Comparison of ENCODE assay signal across 24 mouse cellular contexts in the genomic region with DNA sequence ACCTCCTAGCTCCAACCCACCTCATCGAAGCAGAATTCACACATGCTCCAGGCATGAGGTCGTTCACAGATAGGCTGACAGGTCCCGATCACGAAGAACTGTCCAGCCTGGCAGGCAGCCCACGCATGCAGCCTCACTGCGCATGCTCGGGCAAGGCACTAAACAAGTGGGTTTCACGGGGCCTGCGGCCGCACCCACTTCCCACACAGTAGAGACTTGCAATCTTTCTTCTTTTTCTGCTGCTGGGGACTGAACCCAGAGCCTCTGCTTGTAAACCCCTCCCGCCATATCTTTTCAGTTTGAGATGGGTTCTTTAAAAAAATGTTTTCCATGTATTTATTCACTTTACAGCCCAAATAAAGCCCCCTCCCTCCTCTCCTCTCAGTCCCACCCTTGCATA.
A peak's percentile ranks its signal among the peaks of the same experiment; 100 is the strongest.
DNase-seq lines count a peak whose midpoint lies in the region; ATAC-seq and TF ChIP-seq lines count a peak whose summit lies in the region.
"Had no signal": no experiment of that assay in that cellular context is flagged by ENCODE, and none has a peak within 500 bp of the region (broad histone marks: within the 10 kb centered on the region; RNA-seq: fewer than 3 reads in every experiment).

No protein-coding gene starts in this region.

- 91% methylated on average over 11 of the region's 11 CpGs for WGBS in hindbrain, embryonic 12.5 days

- no peaks in the 10 kb centered on the region for H3K36me3 ChIP-seq in hindbrain, embryonic 12.5 days
- H3K36me3 ChIP-seq: embryonic facial prominence, embryonic 13.5 days; embryonic facial prominence, embryonic 15.5 days; forebrain, embryonic 10.5 days; forebrain, embryonic 12.5 days had no signal

- TF ChIP-seq CTCF in left cerebral cortex, adult 2 months (IDR thresholded peaks at IDR 0.05) = no peak

- H3K27ac ChIP-seq in left cerebral cortex, adult 2 months = no peak overlapping the region
- no peak overlapping the region for H3K27ac ChIP-seq in hindbrain, embryonic 12.5 days
- H3K27ac ChIP-seq: embryonic facial prominence, embryonic 15.5 days; forebrain, embryonic 10.5 days; forebrain, embryonic 12.5 days had no signal

- intact Hi-C loops in left cerebral cortex, adult 2 months (cut with DNase I) = no loop called here

- H3K4me3 ChIP-seq in left cerebral cortex, adult 2 months = no peak overlapping the region
- H3K4me3 ChIP-seq in hindbrain, embryonic 12.5 days = no peak overlapping the region
- H3K4me3 ChIP-seq: embryonic facial prominence, embryonic 13.5 days; embryonic facial prominence, embryonic 15.5 days; erythroblast, embryonic 14.5 days; forebrain, embryonic 10.5 days; forebrain, embryonic 12.5 days had no signal

- peaks cover 25% of the 10 kb centered on the region for H3K4me1 ChIP-seq in hindbrain, embryonic 12.5 days

- H3K9me3 ChIP-seq in hindbrain, embryonic 12.5 days (replicated peaks) = peaks cover 19% of the 10 kb centered on the region

- H3K27me3 ChIP-seq in hindbrain, embryonic 12.5 days = no peaks in the 10 kb centered on the region
- H3K27me3 ChIP-seq: embryonic facial prominence, embryonic 13.5 days; embryonic facial prominence, embryonic 15.5 days; forebrain, embryonic 12.5 days had no signal

- H3K4me2 ChIP-seq in hindbrain, embryonic 12.5 days (replicated peaks) = no peak overlapping the region
- H3K4me2 ChIP-seq: embryonic facial prominence, embryonic 13.5 days; embryonic facial prominence, embryonic 15.5 days; forebrain, embryonic 12.5 days had no signal

- ATAC-seq in hindbrain, embryonic 12.5 days (ENCODE audit: low FRiP score) = no peak
- ATAC-seq: activated CD4-positive, CD25-positive, alpha-beta regulatory T cell, adult 4 months; forebrain, embryonic 14.5 days; forebrain, embryonic 16.5 days had no signal

- H3K9ac ChIP-seq in hindbrain, embryonic 12.5 days = no peak overlapping the region
- H3K9ac ChIP-seq: embryonic facial prominence, embryonic 13.5 days; embryonic facial prominence, embryonic 15.5 days; forebrain, embryonic 12.5 days had no signal

- DNase-seq in ES-CJ7 (ENCODE audit: low read depth, low spot score) (peak; percentile 42), R1 (ENCODE audit: low read depth, low spot score) (peak; percentile 53), ZHBTc4 (ENCODE audit: low read depth, low spot score) (peak; percentile 48), MN1 (ENCODE audit: low spot score) (no peak)
- DNase-seq in left cerebral cortex, adult 2 months (ENCODE audit: extremely low spot score in 1 of 2, low spot score in 2 of 2) = no peak
- DNase-seq in spleen, postnatal 10 days (ENCODE audit: low spot score in 2 of 2) = no peak
- DNase-seq: adrenal gland, adult 8-10 months; adrenal gland, postnatal 25 days; cerebellum, adult 11 months; cerebellum, adult 18-20 months; cerebellum, adult 8-10 months; cerebellum, adult 9-11 months; cerebellum, postnatal 14 days; cerebellum, postnatal 36 days; embryo, embryonic 11 days had no signal

Comparison
In these comparisons a context has a peak if more than half of its experiments do, and no peak if none do; other contexts are left out.
1. DNase-seq: peak in ES-CJ7 (single experiment), R1 (single experiment) and ZHBTc4 (single experiment); none in MN1 (single experiment), left cerebral cortex, adult 2 months (0 of 2) and spleen, postnatal 10 days (0 of 2).